In the genomic region with DNA sequence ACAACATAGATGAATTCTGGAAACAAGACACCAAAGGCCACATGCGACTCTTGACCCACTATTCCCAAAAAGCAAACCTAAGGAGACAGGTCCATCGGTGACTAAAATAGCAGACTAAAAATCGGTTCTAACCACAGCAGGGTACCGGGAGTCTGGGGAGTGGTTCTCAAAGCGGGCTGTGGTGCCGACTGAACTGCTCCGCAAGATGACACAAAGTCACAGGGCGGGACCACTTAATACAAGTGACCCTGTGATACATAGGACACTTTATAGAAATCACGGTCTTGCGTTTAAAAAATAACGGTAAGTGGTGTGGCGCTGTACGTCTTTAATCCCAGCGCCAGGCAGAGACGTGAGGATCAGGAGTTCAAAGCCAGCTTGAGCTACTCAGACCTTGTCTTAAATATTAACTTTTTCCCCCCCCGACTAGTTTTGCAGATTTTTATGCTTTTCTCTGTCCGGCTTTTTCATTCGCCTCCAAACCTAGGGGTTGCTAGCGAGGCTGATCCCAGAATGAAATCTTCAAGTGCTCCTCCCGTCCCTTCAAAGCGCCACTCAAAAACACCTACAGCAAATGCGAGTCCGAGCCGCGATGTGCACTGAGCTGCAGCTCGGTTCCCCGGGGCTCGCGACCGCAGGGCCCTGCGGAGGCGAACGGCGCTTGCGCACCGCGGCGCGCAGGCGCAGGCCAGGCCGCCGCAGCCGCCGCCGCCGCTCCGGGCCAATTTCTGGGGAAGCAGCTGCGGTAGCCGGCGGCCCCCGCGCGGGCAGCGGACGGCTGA, we compare ENCODE assay signal across 7 mouse cellular contexts. TPM values are rescaled to one million over a fixed set of nuclear protein-coding genes. Genes with fewer than 3 reads are reported as not detected.
A peak's percentile ranks its signal among the peaks of the same experiment; 100 is the strongest.
DNase-seq lines count a peak whose midpoint lies in the region; ATAC-seq and TF ChIP-seq lines count a peak whose summit lies in the region.

No protein-coding gene starts in this region.

- peak overlapping the region; percentile 87 for H3K4me3 ChIP-seq in spleen, adult 2 months (ENCODE audit: extremely low read depth, insufficient read depth, insufficient read length)
- peak overlapping the region; percentile 69 for H3K4me3 ChIP-seq in forebrain, embryonic 14.5 days (ENCODE audit: low read depth, low read length)
- H3K4me3 ChIP-seq in kidney, postnatal 0 days (replicated peaks; ENCODE audit: low read depth, low read length): peak overlapping the region; percentile 75
- H3K4me3 ChIP-seq in macrophage (ENCODE audit: inconsistent target): peak overlapping the region; percentile 92

- no peaks in the 10 kb centered on the region for H3K9me3 ChIP-seq in forebrain, embryonic 14.5 days (replicated peaks; ENCODE audit: control insufficient read depth, low read length)
- H3K9me3 ChIP-seq in kidney, postnatal 0 days (replicated peaks; ENCODE audit: low read length): no peaks in the 10 kb centered on the region

- H3K4me2 ChIP-seq in forebrain, embryonic 14.5 days (ENCODE audit: low read length): peak overlapping the region; percentile 94
- H3K4me2 ChIP-seq in kidney, postnatal 0 days (ENCODE audit: low read length): peak overlapping the region; percentile 76

- peak overlapping the region; percentile 96 for H3K27ac ChIP-seq in spleen, adult 2 months (ENCODE audit: insufficient read depth, low read length)
- peak overlapping the region; percentile 86 for H3K27ac ChIP-seq in forebrain, embryonic 14.5 days (ENCODE audit: low read depth, low read length)
- peak overlapping the region; percentile 93 for H3K27ac ChIP-seq in kidney, postnatal 0 days
- H3K27ac ChIP-seq in macrophage: peak overlapping the region; percentile 68

- WGBS in spleen, adult 2 months: 1% methylated on average over 55 of the region's 55 CpGs
- WGBS in forebrain, embryonic 14.5 days: 1% methylated on average over 55 of the region's 55 CpGs
- WGBS in kidney, postnatal 0 days: under 1% methylated on average over 48 of the region's 55 CpGs
- WGBS in macrophage (ENCODE audit: missing documents): under 1% methylated on average over 55 of the region's 55 CpGs

- H3K9ac ChIP-seq in forebrain, embryonic 14.5 days (ENCODE audit: low read length): peak overlapping the region; percentile 86
- peak overlapping the region; percentile 87 for H3K9ac ChIP-seq in kidney, postnatal 0 days (ENCODE audit: low read depth, low read length)

- peaks cover 52% of the 10 kb centered on the region for H3K79me2 ChIP-seq in macrophage (ENCODE audit: inconsistent target)

- no peak for TF ChIP-seq CTCF in spleen, adult 2 months (IDR thresholded peaks at IDR 0.05; ENCODE audit: extremely low read depth, insufficient read depth, insufficient read length, insufficient replicate concordance)
- TF ChIP-seq CTCF in brain, embryonic 14.5 days (IDR thresholded peaks at IDR 0.05; ENCODE audit: borderline replicate concordance, extremely low read depth, insufficient read depth, insufficient read length): no peak
- no peak; the same call in 1 of the 2 replicates for TF ChIP-seq CTCF in kidney, postnatal 0 days (IDR thresholded peaks at IDR 0.05; ENCODE audit: low read depth)

- H3K27me3 ChIP-seq in spleen, adult 2 months (ENCODE audit: control insufficient read depth, insufficient read depth, low read length): no peaks in the 10 kb centered on the region
- no peaks in the 10 kb centered on the region for H3K27me3 ChIP-seq in forebrain, embryonic 14.5 days (replicated peaks; ENCODE audit: control insufficient read depth, insufficient read depth, low read length)
- H3K27me3 ChIP-seq in kidney, postnatal 0 days (ENCODE audit: insufficient read depth, low read length): no peaks in the 10 kb centered on the region

- H3K36me3 ChIP-seq in spleen, adult 2 months (ENCODE audit: control insufficient read depth, insufficient read depth, low read length): peaks cover 7% of the 10 kb centered on the region; the same call in 1 of the 2 replicates
- H3K36me3 ChIP-seq in forebrain, embryonic 14.5 days (ENCODE audit: control insufficient read depth, insufficient read depth, low read length): peaks cover 14% of the 10 kb centered on the region
- H3K36me3 ChIP-seq in kidney, postnatal 0 days (ENCODE audit: insufficient read depth, low read length): peaks cover 7% of the 10 kb centered on the region; the same call in 1 of the 2 replicates
- peaks cover 14% of the 10 kb centered on the region for H3K36me3 ChIP-seq in macrophage (ENCODE audit: inconsistent target)

- H3K4me1 ChIP-seq in spleen, adult 2 months (ENCODE audit: control insufficient read depth, insufficient read depth, insufficient read length): peaks cover 4% of the 10 kb centered on the region; the same call in 1 of the 2 replicates
- peaks cover 18% of the 10 kb centered on the region for H3K4me1 ChIP-seq in forebrain, embryonic 14.5 days (ENCODE audit: control insufficient read depth, insufficient read depth, low read length)
- H3K4me1 ChIP-seq in kidney, postnatal 0 days (replicated peaks; ENCODE audit: insufficient read depth, low read length): peaks cover 3% of the 10 kb centered on the region; the same call in 1 of the 2 replicates

- TF ChIP-seq POLR2A in spleen, adult 2 months (IDR thresholded peaks at IDR 0.05; ENCODE audit: low read depth, low read length): peak; percentile 2; the same call in 1 of the 2 replicates
- TF ChIP-seq POLR2A in brain, embryonic 14.5 days (IDR thresholded peaks at IDR 0.05; ENCODE audit: borderline replicate concordance, extremely low read depth, insufficient read depth, insufficient read length, poor library complexity, severe bottlenecking): no peak

- peak in 1 of 2 experiments; percentile 76 for DNase-seq in spleen, adult 2 months (ENCODE audit: low read depth in 1 of 2, low spot score in 2 of 2)
- DNase-seq in spleen, adult 18-20 months: no peak
- peak; percentile 90 for DNase-seq in brain, embryonic 14.5 days (ENCODE audit: low read depth)
- peak; percentile 84 for DNase-seq in forebrain, embryonic 14.5 days (ENCODE audit: low spot score)
- peak; percentile 86 for DNase-seq in kidney, postnatal 0 days (ENCODE audit: low spot score)
- DNase-seq in testis, postnatal 10 days (ENCODE audit: low spot score): peak; percentile 85

- ATAC-seq in forebrain, embryonic 14.5 days: peak; percentile 94
- peak; percentile 88 for ATAC-seq in kidney, postnatal 0 days (replicated peaks; ENCODE audit: low FRiP score, low read depth)

RNA-seq across cellular contexts. Expression of gene Mbtps1, which starts 0.5 kb away (rescaled TPM):
- polyA plus RNA-seq in spleen, adult 2 months (2012; rRNA removed): 40.5 and 48.5 TPM in 2 replicates
- 89.9 and 96.7 TPM in 2 replicates for polyA plus RNA-seq in brain, embryonic 14.5 days (2012; rRNA removed)
- polyA plus RNA-seq in forebrain, embryonic 14.5 days (2014; fragmentation: Nextera tagmentation; extraction: Ambion mirVana): 50.0 and 58.4 TPM in 2 replicates
- polyA plus RNA-seq in kidney, postnatal 0 days (2015; fragmentation: Nextera tagmentation; extraction: Ambion mirVana): 78.4 and 86.9 TPM in 2 replicates
- total RNA-seq in macrophage (2018; cell fraction: chromatin; rRNA removed): 100 to 1,000 TPM in 15 of 26 experiments, 10 to 100 TPM in 11; 48.8 to 173 (median 113) TPM
- 10 to 100 TPM; 15.1 to 41.5 (median 26.2) TPM for total RNA-seq in macrophage (2018; cell fraction: cytosol; rRNA removed)
- 100 to 1,000 TPM in 5 of 26 experiments, 10 to 100 TPM in 21; 40.2 to 122 (median 61.3) TPM for total RNA-seq in macrophage (2018; cell fraction: nucleus; rRNA removed)
- 27.0 to 33.7 TPM (median 28.9 TPM) in 3 replicates for polyA plus RNA-seq in macrophage (2018)

RNA-seq across cellular contexts. Expression of gene Hsdl1, which starts 17.0 kb away (rescaled TPM):
- polyA plus RNA-seq in spleen, adult 2 months (2012; rRNA removed): 29.9 and 39.7 TPM in 2 replicates
- polyA plus RNA-seq in brain, embryonic 14.5 days (2012; rRNA removed): 69.1 and 101 TPM in 2 replicates
- polyA plus RNA-seq in forebrain, embryonic 14.5 days (2014; fragmentation: Nextera tagmentation; extraction: Ambion mirVana): 183 and 202 TPM in 2 replicates
- 27.1 and 29.4 TPM in 2 replicates for polyA plus RNA-seq in kidney, postnatal 0 days (2015; fragmentation: Nextera tagmentation; extraction: Ambion mirVana)
- total RNA-seq in macrophage (2018; cell fraction: chromatin; rRNA removed): 10 to 100 TPM in 23 of 26 experiments, 1 to 10 TPM in 3; 7.0 to 30.4 (median 16.2) TPM
- 10 to 100 TPM; 29.3 to 49.0 (median 38.2) TPM for total RNA-seq in macrophage (2018; cell fraction: cytosol; rRNA removed)
- total RNA-seq in macrophage (2018; cell fraction: nucleus; rRNA removed): 10 to 100 TPM; 15.4 to 41.9 (median 31.0) TPM
- polyA plus RNA-seq in macrophage (2018): 22.6 to 36.4 TPM (median 30.2 TPM) in 3 replicates

RNA-seq across cellular contexts. Expression of gene Dnaaf1, which starts 17.0 kb away (rescaled TPM):
- polyA plus RNA-seq in spleen, adult 2 months (2012; rRNA removed): not detected in 2 replicates
- 0.40 and 0.44 TPM in 2 replicates for polyA plus RNA-seq in brain, embryonic 14.5 days (2012; rRNA removed)
- polyA plus RNA-seq in forebrain, embryonic 14.5 days (2014; fragmentation: Nextera tagmentation; extraction: Ambion mirVana): 0.39 and 0.40 TPM in 2 replicates
- polyA plus RNA-seq in kidney, postnatal 0 days (2015; fragmentation: Nextera tagmentation; extraction: Ambion mirVana): 0.22 and 0.24 TPM in 2 replicates
- total RNA-seq in macrophage (2018; cell fraction: chromatin; rRNA removed): not detected
- total RNA-seq in macrophage (2018; cell fraction: cytosol; rRNA removed): not detected
- not detected for total RNA-seq in macrophage (2018; cell fraction: nucleus; rRNA removed)
- polyA plus RNA-seq in macrophage (2018): not detected in 3 replicates

RNA-seq across cellular contexts. Expression of gene Taf1c, which starts 47.0 kb away (rescaled TPM):
- 28.7 and 37.1 TPM in 2 replicates for polyA plus RNA-seq in spleen, adult 2 months (2012; rRNA removed)
- polyA plus RNA-seq in brain, embryonic 14.5 days (2012; rRNA removed): 24.0 and 36.7 TPM in 2 replicates
- polyA plus RNA-seq in forebrain, embryonic 14.5 days (2014; fragmentation: Nextera tagmentation; extraction: Ambion mirVana): 13.7 and 15.5 TPM in 2 replicates
- polyA plus RNA-seq in kidney, postnatal 0 days (2015; fragmentation: Nextera tagmentation; extraction: Ambion mirVana): 8.3 and 8.7 TPM in 2 replicates
- total RNA-seq in macrophage (2018; cell fraction: chromatin; rRNA removed): 10 to 100 TPM in 25 of 26 experiments, 1 to 10 TPM in 1; 9.0 to 32.1 (median 20.1) TPM
- 1 to 10 TPM; 2.1 to 7.6 (median 5.3) TPM for total RNA-seq in macrophage (2018; cell fraction: cytosol; rRNA removed)
- total RNA-seq in macrophage (2018; cell fraction: nucleus; rRNA removed): 10 to 100 TPM in 18 of 26 experiments, 1 to 10 TPM in 8; 6.9 to 19.7 (median 12.0) TPM
- 2.5 to 6.5 TPM (median 6.3 TPM) in 3 replicates for polyA plus RNA-seq in macrophage (2018)

RNA-seq across cellular contexts. Expression of gene Adad2, which starts 54.5 kb away (rescaled TPM):
- polyA plus RNA-seq in spleen, adult 2 months (2012; rRNA removed): not detected in 2 replicates
- polyA plus RNA-seq in brain, embryonic 14.5 days (2012; rRNA removed): 0.12 and 0.25 TPM in 2 replicates
- polyA plus RNA-seq in forebrain, embryonic 14.5 days (2014; fragmentation: Nextera tagmentation; extraction: Ambion mirVana): 0.09 TPM in 1 of 2 replicates, not detected in the other
- polyA plus RNA-seq in kidney, postnatal 0 days (2015; fragmentation: Nextera tagmentation; extraction: Ambion mirVana): not detected in 2 replicates
- not detected for total RNA-seq in macrophage (2018; cell fraction: chromatin; rRNA removed)
- not detected for total RNA-seq in macrophage (2018; cell fraction: cytosol; rRNA removed)
- total RNA-seq in macrophage (2018; cell fraction: nucleus; rRNA removed): not detected
- polyA plus RNA-seq in macrophage (2018): not detected in 3 replicates

Comparison
In these comparisons a context has a peak if more than half of its experiments do, and no peak if none do; other contexts are left out.
1. DNase-seq: peak in brain, embryonic 14.5 days (single experiment), forebrain, embryonic 14.5 days (single experiment), kidney, postnatal 0 days (single experiment) and testis, postnatal 10 days (single experiment); none in spleen, adult 18-20 months (0 of 2).
2. Peak in every context shown above with its lines, with median percentiles within 50 percentile points of each other: H3K27ac ChIP-seq and H3K4me3 ChIP-seq.